ENCODE assay signal across 8 mouse cellular contexts in the genomic region with DNA sequence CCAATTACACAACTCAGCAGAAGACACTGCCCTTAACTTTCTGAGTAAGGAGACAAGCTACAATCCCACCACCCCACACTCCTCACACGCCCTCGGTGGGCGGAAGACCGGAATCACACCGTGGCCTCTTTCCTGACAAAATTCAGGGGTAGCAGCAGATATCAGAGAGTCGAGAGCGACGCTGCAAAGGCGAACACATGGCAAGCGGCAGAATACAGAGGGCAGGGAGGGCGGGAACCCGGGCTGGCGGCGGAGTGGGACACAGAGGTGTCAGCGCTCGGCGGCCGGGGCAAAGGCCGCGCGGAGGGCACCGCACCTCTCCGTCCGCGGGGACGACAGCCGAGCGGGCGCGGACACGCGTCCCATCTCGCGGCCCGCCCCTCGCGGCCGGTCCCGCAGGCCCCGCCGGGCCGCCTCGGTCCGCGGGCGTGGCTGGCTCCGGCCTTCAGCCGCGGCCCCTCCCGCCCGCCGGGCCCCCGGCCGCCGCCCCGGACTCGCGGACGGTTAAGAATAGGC. TPM values are rescaled to one million over a fixed set of nuclear protein-coding genes. Genes with fewer than 3 reads are reported as not detected.
DNase-seq lines count a peak whose midpoint lies in the region; ATAC-seq and TF ChIP-seq lines count a peak whose summit lies in the region.

No protein-coding gene starts in this region.

- ATAC-seq in heart, embryonic 13.5 days (ENCODE audit: extremely low read depth, insufficient number of reproducible peaks, low FRiP score, low TSS enrichment) = peak; percentile 85
- no peak; the same call in 1 of the 2 replicates for ATAC-seq in hindbrain, embryonic 16.5 days

- peak overlapping the region; percentile 97 for H3K9ac ChIP-seq in heart, embryonic 13.5 days
- H3K9ac ChIP-seq in ES-E14 (ENCODE audit: insufficient read depth, low read depth, low read length, poor library complexity, severe bottlenecking) = peak overlapping the region; percentile 73
- peak overlapping the region; percentile 92 for H3K9ac ChIP-seq in hindbrain, embryonic 16.5 days (ENCODE audit: low read depth, low read length)

- under 1% methylated on average over 59 of the region's 59 CpGs for WGBS in heart, embryonic 13.5 days
- 0% methylated on average over 16 of the region's 59 CpGs for WGBS in hindbrain, embryonic 16.5 days

- H3K4me1 ChIP-seq in heart, embryonic 13.5 days = peaks cover 54% of the 10 kb centered on the region
- peaks cover 10 to 12% of the 10 kb centered on the region in 2 experiments for H3K4me1 ChIP-seq in ES-E14 (ENCODE audit: control insufficient read depth in 2 of 2, insufficient read depth in 2 of 2, low read length in 2 of 2, poor library complexity in 1 of 2)
- H3K4me1 ChIP-seq in embryonic fibroblast, embryonic 13.5 days (ENCODE audit: control insufficient read depth, insufficient read depth, low read length) = peaks cover 7% of the 10 kb centered on the region; the same call in 1 of the 2 replicates
- H3K4me1 ChIP-seq in hindbrain, embryonic 16.5 days (ENCODE audit: control insufficient read depth, insufficient read depth, low read depth, low read length) = peaks cover 22% of the 10 kb centered on the region

- DNase-seq in heart, adult 9 months (ENCODE audit: low spot score in 2 of 2) = no peak
- DNase-seq in ES-E14 (ENCODE audit: low read depth, low spot score) = no peak
- peak; percentile 38 for DNase-seq in lung, postnatal 10 days
- peak; percentile 67 for DNase-seq in retina, postnatal 1 day
- no peak for DNase-seq in urinary bladder, postnatal 10 days (ENCODE audit: low spot score)

- H3K36me3 ChIP-seq in heart, embryonic 13.5 days = no peaks in the 10 kb centered on the region
- H3K36me3 ChIP-seq in ES-E14 (ENCODE audit: control insufficient read depth, insufficient read depth, low read length, poor library complexity, severe bottlenecking) = no peaks in the 10 kb centered on the region
- no peaks in the 10 kb centered on the region for H3K36me3 ChIP-seq in hindbrain, embryonic 16.5 days (ENCODE audit: control insufficient read depth, insufficient read depth, low read length)

- peak overlapping the region; percentile 89 for H3K4me2 ChIP-seq in heart, embryonic 13.5 days
- H3K4me2 ChIP-seq in hindbrain, embryonic 16.5 days (ENCODE audit: low read length) = peak overlapping the region; percentile 87

- TF ChIP-seq POLR2A in embryonic fibroblast, embryonic 13.5 days (IDR thresholded peaks at IDR 0.05; ENCODE audit: low read depth, low read length) = no peak

- H3K9me3 ChIP-seq in heart, embryonic 13.5 days = no peaks in the 10 kb centered on the region
- no peaks in the 10 kb centered on the region for H3K9me3 ChIP-seq in ES-E14 (ENCODE audit: control insufficient read depth, insufficient read depth, low read depth, low read length)
- H3K9me3 ChIP-seq in hindbrain, embryonic 16.5 days (ENCODE audit: control insufficient read depth, low read length) = no peaks in the 10 kb centered on the region

- no peak for TF ChIP-seq CTCF in embryonic fibroblast, embryonic 13.5 days (IDR thresholded peaks at IDR 0.05; ENCODE audit: borderline replicate concordance, insufficient read depth, low read length)

- in situ Hi-C loops in ES-E14 (cut with MboI; ENCODE audit: low sequenced_read_pairs in 2 of 2, unreplicated experiment in 2 of 2) = no loop called here

- H3K27ac ChIP-seq in heart, embryonic 13.5 days (replicated peaks) = peak overlapping the region; percentile 93
- H3K27ac ChIP-seq in ES-E14 (ENCODE audit: insufficient read depth, low read depth, low read length, poor library complexity, severe bottlenecking) = no peak overlapping the region
- peak overlapping the region; percentile 17; the same call in 1 of the 2 replicates for H3K27ac ChIP-seq in embryonic fibroblast, embryonic 13.5 days (ENCODE audit: insufficient read depth, low read length)
- H3K27ac ChIP-seq in hindbrain, embryonic 16.5 days (ENCODE audit: low read depth, low read length) = peak overlapping the region; percentile 89

- H3K4me3 ChIP-seq in heart, embryonic 13.5 days = peak overlapping the region; percentile 88
- H3K4me3 ChIP-seq in ES-E14 (ENCODE audit: insufficient read depth in 1 of 2, low read depth in 1 of 2, low read length in 2 of 2, poor library complexity in 1 of 2, severe bottlenecking in 1 of 2) = peak overlapping the region; percentile 96
- peak overlapping the region; percentile 94 for H3K4me3 ChIP-seq in embryonic fibroblast, embryonic 13.5 days (ENCODE audit: insufficient read depth, low read length)
- H3K4me3 ChIP-seq in hindbrain, embryonic 16.5 days (ENCODE audit: low read length) = peak overlapping the region; percentile 91

- H3K27me3 ChIP-seq in heart, embryonic 13.5 days (replicated peaks) = peaks cover 35% of the 10 kb centered on the region
- H3K27me3 ChIP-seq in hindbrain, embryonic 16.5 days (replicated peaks; ENCODE audit: control insufficient read depth, insufficient read depth, low read length) = no peaks in the 10 kb centered on the region

TF ChIP-seq in ES-E14, 5 proteins besides CTCF, POLR2A, EP300 and RAD21:
- TF ChIP-seq CHD2 (IDR thresholded peaks at IDR 0.05; ENCODE audit: low read depth, low read length) (no peak), MAFK (IDR thresholded peaks at IDR 0.05; ENCODE audit: insufficient read depth, low read depth, low read length) (no peak), HCFC1 (IDR thresholded peaks at IDR 0.05; ENCODE audit: borderline replicate concordance, insufficient read depth, low read length) (no peak), ZC3H11A (IDR thresholded peaks at IDR 0.05; ENCODE audit: borderline replicate concordance, low read depth, low read length) (no peak), ZNF384 (IDR thresholded peaks at IDR 0.05; ENCODE audit: low read depth, low read length) (no peak)

RNA-seq across cellular contexts. Expression of gene Rap1a, which starts 0.4 kb away (rescaled TPM):
- 81.3 and 91.9 TPM in 2 replicates for polyA plus RNA-seq in heart, embryonic 13.5 days (2015; fragmentation: Nextera tagmentation; extraction: Ambion mirVana)
- 13.6 and 23.2 TPM in 2 replicates for total RNA-seq in ES-E14 (2012; rRNA removed)
- polyA plus RNA-seq in embryonic fibroblast, embryonic 13.5 days (2011; ENCODE audit: insufficient read length, low read depth, missing spikeins) = 132 and 150 TPM in 2 replicates
- 70.4 and 79.2 TPM in 2 replicates for polyA plus RNA-seq in hindbrain, embryonic 16.5 days (2015; fragmentation: Nextera tagmentation; extraction: Ambion mirVana)

Comparison
In these comparisons a context has a peak if more than half of its experiments do, and no peak if none do; other contexts are left out.
1. DNase-seq: peak in lung, postnatal 10 days (single experiment) and retina, postnatal 1 day (single experiment); none in heart, adult 9 months (0 of 2), ES-E14 (single experiment) and urinary bladder, postnatal 10 days (single experiment).
2. Peak in every context shown above with its lines, with median percentiles within 50 percentile points of each other: H3K4me3 ChIP-seq and H3K9ac ChIP-seq.